Mouse (Mus musculus) limb, embryonic 11.5 days (tissue): ENCODE data around the gene Wnt11. TPM values are rescaled to one million over a fixed set of nuclear protein-coding genes. Genes with fewer than 3 reads are reported as not detected.

ENCODE experiments used
- ATAC-seq: fragments of 200-750 bp; cut with Nextera tagmentation; 2 replicates; pipeline ENCODE4 v1.8.0; 2017; ENCODE audit warnings: low read depth; ENCODE audit not compliant: insufficient number of reproducible peaks, low FRiP score, low TSS enrichment
- DNase-seq: peaks from one replicate; pipeline ENCODE4 v3.0.0-alpha.2; 2015; ENCODE audit warnings: low spot score
- H3K27ac ChIP-seq: fragments of 300-500 bp; sonication (generic); replicated peaks from 2 replicates; pipeline ENCODE4 v1.5.1; 2014; ENCODE audit warnings: low read depth, mild to moderate bottlenecking, low read length
- H3K27me3 ChIP-seq: fragments of 300-500 bp; sonication (generic); 2 replicates; pipeline ENCODE4 v1.6.1; 2014; ENCODE audit warnings: mild to moderate bottlenecking, low read length, mixed read lengths; ENCODE audit not compliant: control insufficient read depth, insufficient read depth
- H3K36me3 ChIP-seq: fragments of 300-500 bp; sonication (generic); 2 replicates; pipeline ENCODE4 v1.6.1; 2014; ENCODE audit warnings: mild to moderate bottlenecking, low read length, moderate library complexity, mixed read lengths; ENCODE audit not compliant: control insufficient read depth, insufficient read depth
- H3K4me1 ChIP-seq: fragments of 300-500 bp; sonication (generic); 2 replicates; pipeline ENCODE4 v1.6.1; 2014; ENCODE audit warnings: low read length, mixed read lengths; ENCODE audit not compliant: control insufficient read depth, insufficient read depth
- H3K4me2 ChIP-seq: fragments of 300-500 bp; sonication (generic); 2 replicates; pipeline ENCODE4 v1.6.1; 2014; ENCODE audit warnings: low read depth, mild to moderate bottlenecking, moderate library complexity; ENCODE audit not compliant: severe bottlenecking
- H3K4me3 ChIP-seq: fragments of 300-500 bp; sonication (generic); 2 replicates; pipeline ENCODE4 v1.5.1; 2014; ENCODE audit warnings: low read depth, low read length
- H3K9ac ChIP-seq: fragments of 300-500 bp; sonication (generic); 2 replicates; pipeline ENCODE4 v1.6.1; 2014; ENCODE audit warnings: mild to moderate bottlenecking, low read length
- H3K9me3 ChIP-seq: fragments of 300-500 bp; sonication (generic); 2 replicates; pipeline ENCODE4 v1.6.1; 2016; ENCODE audit warnings: low read length; ENCODE audit not compliant: control insufficient read depth
- WGBS: fragments of 180-500 bp; shearing (Covaris S2); extraction: QIAGEN DNeasy Blood & Tissue Kit; methylation state at CpG from one replicate; pipeline ENCODE4 v1.1.7; 2014; 5-methylcytosine and 5-hydroxymethylcytosine counted together
- polyA plus RNA-seq: library from polyadenylated mRNA; unstranded; fragments of >200 nt; fragmentation: Nextera tagmentation; extraction: Ambion mirVana; gene quantifications from 2 replicates; pipeline ENCODE4 v1.2.1, GENCODE M21; 2014

Gene Wnt11
- polyA plus RNA-seq, 1 experiment from 2014 or later: 22.2 TPM

- Histone ChIP-seq H3K4me1 (peaks cover 33% of the 10 kb centered on the region), H3K36me3 (no peaks in the 10 kb centered on the region), H3K27me3 (no peaks in the 10 kb centered on the region), H3K4me3 (no peak overlapping the region), H3K9me3 (no peaks in the 10 kb centered on the region), H3K4me2 (no peak overlapping the region), H3K9ac (no peak overlapping the region), H3K27ac (no peak overlapping the region)
- DNase-seq: no peak
- ATAC-seq: no peak
- 3% methylated on average over 2 of the region's 2 CpGs for WGBS
These were observed 26.1 kb downstream of the Wnt11 start for GRCm38 (mm10) chr7:98861002-98861401.

DNA sequence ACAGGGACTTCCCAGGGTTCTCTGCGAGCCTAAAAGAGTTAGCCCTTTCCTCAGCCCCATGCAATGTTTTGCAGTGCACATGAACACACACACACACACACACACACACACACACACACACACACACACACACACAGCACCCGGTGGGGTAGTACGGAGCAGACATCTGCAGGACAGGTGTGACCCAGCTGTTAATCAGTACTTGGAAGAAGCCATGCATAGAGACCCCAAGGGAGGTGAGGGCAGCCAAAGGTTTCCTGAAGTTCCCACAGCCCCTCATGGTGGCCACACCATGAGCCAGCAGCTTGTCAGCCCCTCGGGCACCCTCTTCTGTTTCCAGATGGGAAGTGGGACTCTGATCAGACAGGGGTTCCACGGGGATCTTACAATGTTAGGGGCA, 28.1 kb downstream of the Wnt11 start:
- H3K4me1 ChIP-seq: peaks cover 15% of the 10 kb centered on the region
- no peaks in the 10 kb centered on the region for H3K9me3 ChIP-seq
- no peak overlapping the region for H3K27ac ChIP-seq
- no peaks in the 10 kb centered on the region for H3K36me3 ChIP-seq
- H3K4me3 ChIP-seq: no peak overlapping the region
- no peak for ATAC-seq
- DNase-seq: no peak
- H3K9ac ChIP-seq: no peak overlapping the region
- no peak overlapping the region for H3K4me2 ChIP-seq
- no peaks in the 10 kb centered on the region for H3K27me3 ChIP-seq
- WGBS: 71% methylated on average over 5 of the region's 5 CpGs

- H3K4me1 ChIP-seq: peaks cover 17% of the 10 kb centered on the region
These were observed 29.2 kb downstream of the Wnt11 start for GRCm38 (mm10) chr7:98863969-98864718.

GRCm38 (mm10) chr7:98867053-98867793, 32.3 kb downstream of the Wnt11 start:
- H3K27me3 ChIP-seq: no peaks in the 10 kb centered on the region
- ATAC-seq: no peak
- H3K9ac ChIP-seq: no peak overlapping the region
- no peak overlapping the region for H3K4me2 ChIP-seq
- DNase-seq: no peak
- H3K4me3 ChIP-seq: no peak overlapping the region
- no peaks in the 10 kb centered on the region for H3K9me3 ChIP-seq
- no peaks in the 10 kb centered on the region for H3K36me3 ChIP-seq
- H3K27ac ChIP-seq: no peak overlapping the region
- whole genome bisulfite sequencing: 15% methylated on average over 12 of the region's 12 CpGs
- H3K4me1 ChIP-seq: peaks cover 21% of the 10 kb centered on the region

More at GRCm38 (mm10) chr7:98863969-98864718, 29.2 kb downstream of the Wnt11 start:
- Histone ChIP-seq H3K27me3 (no peaks in the 10 kb centered on the region), H3K27ac (no peak overlapping the region), H3K4me3 (no peak overlapping the region), H3K4me2 (no peak overlapping the region), H3K9ac (no peak overlapping the region), H3K36me3 (no peaks in the 10 kb centered on the region), H3K9me3 (no peaks in the 10 kb centered on the region)
- no peak for ATAC-seq
- no peak for DNase-seq
- WGBS: 40% methylated on average over 9 of the region's 9 CpGs

DNA sequence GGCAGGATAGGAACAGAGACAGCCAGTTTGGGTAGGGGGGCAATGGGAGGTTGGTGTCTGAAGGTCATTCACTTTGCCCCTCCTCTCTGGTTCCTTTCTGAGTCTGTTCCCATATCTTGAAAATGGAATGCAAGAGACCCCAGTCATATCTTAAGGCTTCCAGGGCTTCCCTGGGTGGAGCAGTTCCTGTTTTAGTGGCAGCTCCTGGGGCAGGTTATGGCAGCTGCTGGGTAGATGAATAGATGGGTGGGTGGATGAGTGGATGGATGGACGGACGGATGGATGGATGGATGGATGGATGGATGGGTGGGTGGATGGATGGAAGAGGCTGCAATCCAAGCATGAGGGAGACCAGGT, 32.9 kb downstream of the Wnt11 start:
- peaks cover 21% of the 10 kb centered on the region for H3K4me1 ChIP-seq
- no peaks in the 10 kb centered on the region for H3K27me3 ChIP-seq
- no peak overlapping the region for H3K4me2 ChIP-seq
- no peak overlapping the region for H3K27ac ChIP-seq
- DNase-seq (no peak), ATAC-seq (no peak)
- H3K9ac ChIP-seq: no peak overlapping the region
- 89% methylated on average over 2 of the region's 2 CpGs for WGBS
- no peak overlapping the region for H3K4me3 ChIP-seq
- H3K36me3 ChIP-seq: no peaks in the 10 kb centered on the region
- no peaks in the 10 kb centered on the region for H3K9me3 ChIP-seq

DNA sequence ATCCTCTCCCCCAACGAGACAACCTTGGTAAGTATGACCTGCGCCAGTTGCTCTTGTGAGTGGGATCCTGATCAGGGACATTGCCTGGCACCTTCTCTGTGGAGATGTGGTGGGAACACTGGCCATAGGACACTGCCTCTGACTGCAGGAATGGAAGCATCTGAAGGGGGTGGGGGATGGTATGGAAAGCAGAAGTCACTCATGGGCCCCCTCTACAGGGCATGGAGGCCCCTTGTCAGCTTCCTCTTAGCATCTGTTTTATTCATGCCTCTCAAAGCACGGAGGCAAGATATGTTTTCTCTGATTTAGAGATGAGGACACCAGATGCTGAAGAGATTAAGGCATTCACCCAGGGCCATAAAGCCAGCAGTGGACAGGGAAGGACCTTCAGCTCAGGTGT, 34.2 kb downstream of the Wnt11 start:
- no peak overlapping the region for H3K4me2 ChIP-seq
- no peak for DNase-seq
- H3K9me3 ChIP-seq: no peaks in the 10 kb centered on the region
- no peak overlapping the region for H3K9ac ChIP-seq
- peaks cover 17% of the 10 kb centered on the region for H3K4me1 ChIP-seq
- H3K27me3 ChIP-seq: no peaks in the 10 kb centered on the region
- 68% methylated on average over 3 of the region's 3 CpGs for WGBS
- H3K27ac ChIP-seq: no peak overlapping the region
- no peak for ATAC-seq
- H3K4me3 ChIP-seq: no peak overlapping the region
- H3K36me3 ChIP-seq: no peaks in the 10 kb centered on the region

DNA sequence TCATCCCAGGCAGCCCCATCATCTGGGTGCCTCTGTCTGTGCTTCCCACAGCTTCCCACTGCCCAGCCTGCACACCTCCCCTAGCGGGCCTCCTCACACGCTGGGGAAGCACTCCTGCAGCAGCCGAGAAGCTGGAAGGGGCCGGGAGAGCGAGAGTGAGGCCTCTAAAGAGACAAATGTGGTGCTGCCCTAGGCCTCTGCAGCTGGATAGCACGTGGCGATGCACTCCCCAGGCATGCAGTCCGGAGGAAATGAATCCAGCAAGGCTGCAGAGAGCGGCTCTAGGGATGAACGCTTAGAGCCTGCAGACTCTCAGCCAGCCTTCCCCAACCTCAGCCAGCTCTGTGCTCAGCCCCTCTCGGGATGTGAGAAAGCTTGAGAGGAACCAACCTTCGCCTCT, 35.9 kb downstream of the Wnt11 start:
- Histone ChIP-seq H3K9ac (peak overlapping the region; percentile 8; the same call in 1 of the 2 replicates), H3K9me3 (no peaks in the 10 kb centered on the region), H3K4me2 (no peak overlapping the region), H3K4me3 (no peak overlapping the region), H3K27me3 (no peaks in the 10 kb centered on the region), H3K4me1 (peaks cover 14% of the 10 kb centered on the region), H3K27ac (no peak overlapping the region; the same call in 1 of the 2 replicates), H3K36me3 (no peaks in the 10 kb centered on the region)
- WGBS: 8% methylated on average over 12 of the region's 12 CpGs
- peak; percentile 71 for DNase-seq
- ATAC-seq: peak; percentile 7; the same call in 1 of the 2 replicates

GRCm38 (mm10) chr7:98871882-98872281, 37.0 kb downstream of the Wnt11 start:
- Histone ChIP-seq H3K4me1 (peaks cover 17% of the 10 kb centered on the region), H3K4me3 (no peak overlapping the region), H3K27ac (no peak overlapping the region), H3K9me3 (no peaks in the 10 kb centered on the region), H3K9ac (no peak overlapping the region), H3K4me2 (no peak overlapping the region), H3K27me3 (no peaks in the 10 kb centered on the region), H3K36me3 (no peaks in the 10 kb centered on the region)
- DNase-seq: no peak
- WGBS: 64% methylated on average over 12 of the region's 12 CpGs
- ATAC-seq: no peak
